ENCODE assay signal across 10 mouse cellular contexts in genomic region chr19:46848381-46849268, GRCm38 (mm10).
DNase-seq lines count a peak whose midpoint lies in the region; ATAC-seq and TF ChIP-seq lines count a peak whose summit lies in the region.
"Had no signal": no experiment of that assay in that cellular context is flagged by ENCODE, and none has a peak within 500 bp of the region (broad histone marks: within the 10 kb centered on the region; RNA-seq: fewer than 3 reads in every experiment).

No protein-coding gene starts in this region.

- peak; percentile 61 for DNase-seq in kidney, adult 11 months
- DNase-seq in heart, postnatal 10 days: peak; percentile 22 to 29
- DNase-seq in liver, embryonic 11.5 days (ENCODE audit: low spot score): no peak
- DNase-seq in gastrocnemius, postnatal 10 days: no peak
- DNase-seq in forebrain, embryonic 11.5 days (ENCODE audit: low spot score): no peak
- no peak for DNase-seq in cerebellum, adult 11 months
- DNase-seq: left cerebral cortex, postnatal 4 days had no signal

- intact Hi-C loops in heart, postnatal 10 days (cut with DNase I): no loop called here

- TF ChIP-seq CTCF in bone marrow, adult 2 months (IDR thresholded peaks at IDR 0.05; ENCODE audit: control insufficient read depth, insufficient read depth, low read length): no peak

- H3K27me3 ChIP-seq in kidney, embryonic 14.5 days (ENCODE audit: control insufficient read depth, insufficient read depth, low read length): no peaks in the 10 kb centered on the region
- no peaks in the 10 kb centered on the region for H3K27me3 ChIP-seq in liver, embryonic 11.5 days (replicated peaks; ENCODE audit: control insufficient read depth, insufficient read depth, low read length)
- no peaks in the 10 kb centered on the region for H3K27me3 ChIP-seq in forebrain, embryonic 11.5 days (ENCODE audit: control insufficient read depth, insufficient read depth, low read length)
- H3K27me3 ChIP-seq: midbrain, embryonic 13.5 days had no signal

- 74% methylated on average over 14 of the region's 14 CpGs for WGBS in kidney, embryonic 14.5 days
- 82% methylated on average over 14 of the region's 14 CpGs for WGBS in bone marrow, adult 2 months
- 75% methylated on average over 14 of the region's 14 CpGs for WGBS in liver, embryonic 11.5 days
- 70% methylated on average over 14 of the region's 14 CpGs for WGBS in forebrain, embryonic 11.5 days

- no peaks in the 10 kb centered on the region for H3K36me3 ChIP-seq in kidney, embryonic 14.5 days (ENCODE audit: control insufficient read depth, insufficient read depth, low read length)
- no peaks in the 10 kb centered on the region for H3K36me3 ChIP-seq in liver, embryonic 11.5 days (ENCODE audit: control insufficient read depth, insufficient read depth, low read length)
- H3K36me3 ChIP-seq in forebrain, embryonic 11.5 days (ENCODE audit: control insufficient read depth, insufficient read depth, low read length): no peaks in the 10 kb centered on the region
- H3K36me3 ChIP-seq: midbrain, embryonic 13.5 days had no signal

- H3K4me2 ChIP-seq in kidney, embryonic 14.5 days (replicated peaks; ENCODE audit: low read depth, low read length): no peak overlapping the region
- H3K4me2 ChIP-seq in liver, embryonic 11.5 days: no peak overlapping the region
- H3K4me2 ChIP-seq in forebrain, embryonic 11.5 days (ENCODE audit: low read depth, low read length, severe bottlenecking): no peak overlapping the region
- H3K4me2 ChIP-seq: midbrain, embryonic 13.5 days had no signal

- ATAC-seq in kidney, embryonic 14.5 days (ENCODE audit: low FRiP score, low TSS enrichment): no peak
- peak; percentile 55 for ATAC-seq in liver, embryonic 11.5 days (replicated peaks; ENCODE audit: low FRiP score)
- no peak for ATAC-seq in forebrain, embryonic 11.5 days (replicated peaks; ENCODE audit: low FRiP score)
- ATAC-seq: midbrain, embryonic 13.5 days had no signal

- no peak overlapping the region for H3K27ac ChIP-seq in kidney, embryonic 14.5 days (ENCODE audit: low read depth, low read length)
- peak overlapping the region; percentile 64 for H3K27ac ChIP-seq in bone marrow, adult 2 months (ENCODE audit: control insufficient read depth, insufficient read depth, low read depth, low read length, poor library complexity)
- peak overlapping the region; percentile 82 for H3K27ac ChIP-seq in liver, embryonic 11.5 days (ENCODE audit: low read depth, low read length)
- no peak overlapping the region for H3K27ac ChIP-seq in forebrain, embryonic 11.5 days (ENCODE audit: low read depth, low read length)
- H3K27ac ChIP-seq: midbrain, embryonic 13.5 days had no signal

- peaks cover 5% of the 10 kb centered on the region for H3K4me1 ChIP-seq in kidney, embryonic 14.5 days (ENCODE audit: control insufficient read depth, insufficient read depth, low read length)
- H3K4me1 ChIP-seq in bone marrow, adult 2 months (ENCODE audit: control insufficient read depth, insufficient read depth, low read length): peaks cover 4% of the 10 kb centered on the region
- H3K4me1 ChIP-seq in liver, embryonic 11.5 days (replicated peaks; ENCODE audit: control insufficient read depth, insufficient read depth, low read length): peaks cover 40% of the 10 kb centered on the region
- no peaks in the 10 kb centered on the region; the same call in 1 of the 2 replicates for H3K4me1 ChIP-seq in forebrain, embryonic 11.5 days (replicated peaks; ENCODE audit: control insufficient read depth, insufficient read depth, low read length)

- TF ChIP-seq POLR2A in bone marrow, adult 2 months (IDR thresholded peaks at IDR 0.05; ENCODE audit: borderline replicate concordance, control insufficient read depth, low read depth, low read length): no peak

- H3K9ac ChIP-seq in kidney, embryonic 14.5 days (ENCODE audit: low read depth, low read length): no peak overlapping the region
- H3K9ac ChIP-seq in liver, embryonic 11.5 days (ENCODE audit: low read depth, low read length): peak overlapping the region; percentile 3; the same call in 1 of the 2 replicates
- no peak overlapping the region for H3K9ac ChIP-seq in forebrain, embryonic 11.5 days (ENCODE audit: low read length)
- H3K9ac ChIP-seq: midbrain, embryonic 13.5 days had no signal

- no peak overlapping the region for H3K4me3 ChIP-seq in kidney, embryonic 14.5 days (ENCODE audit: low read length)
- no peak overlapping the region for H3K4me3 ChIP-seq in bone marrow, adult 2 months (replicated peaks; ENCODE audit: control insufficient read depth, low read depth, low read length)
- no peak overlapping the region for H3K4me3 ChIP-seq in liver, embryonic 11.5 days (ENCODE audit: low read depth, low read length)
- H3K4me3 ChIP-seq in forebrain, embryonic 11.5 days (ENCODE audit: low read depth, low read length): no peak overlapping the region
- H3K4me3 ChIP-seq: midbrain, embryonic 13.5 days had no signal

- no peaks in the 10 kb centered on the region for H3K9me3 ChIP-seq in kidney, embryonic 14.5 days (ENCODE audit: control insufficient read depth, low read length)
- H3K9me3 ChIP-seq in liver, embryonic 11.5 days (ENCODE audit: control insufficient read depth, low read length): no peaks in the 10 kb centered on the region
- no peaks in the 10 kb centered on the region for H3K9me3 ChIP-seq in forebrain, embryonic 11.5 days (ENCODE audit: control insufficient read depth, low read length)
- H3K9me3 ChIP-seq: midbrain, embryonic 13.5 days had no signal

Comparison
In these comparisons a context has a peak if more than half of its experiments do, and no peak if none do; other contexts are left out.
1. DNase-seq: peak in kidney, adult 11 months (single experiment) and heart, postnatal 10 days (2 of 2); none in liver, embryonic 11.5 days (single experiment), gastrocnemius, postnatal 10 days (single experiment), forebrain, embryonic 11.5 days (single experiment) and cerebellum, adult 11 months (single experiment).
2. H3K27ac ChIP-seq: peak in bone marrow, adult 2 months (single experiment) and liver, embryonic 11.5 days (single experiment); none in kidney, embryonic 14.5 days (single experiment) and forebrain, embryonic 11.5 days (single experiment).